Mouse (Mus musculus) left cerebral cortex, postnatal 4 days (tissue): Measurements from ENCODE around the gene Jph4. TPM values are rescaled to one million over a fixed set of nuclear protein-coding genes. Genes with fewer than 3 reads are reported as not detected.
A peak's percentile ranks its signal among the peaks of the same experiment; 100 is the strongest.

Experiments
- DNase-seq: peaks from one replicate; pipeline ENCODE4 v3.0.0-alpha.2; 2022
- intact Hi-C: fragments of 180-260 bp; cut with DNase I; formaldehyde crosslinking; loops from one replicate; pipeline ENCODE4 v1.15.1; 2025
- total RNA-seq, 2 experiments: library from RNA; stranded (reverse); gene quantifications; 2 replicates each; pipeline ENCODE4 v1.2.3; 2021

Jph4 gene
- total RNA-seq, 2 experiments from 2014 or later: 366 to 399 TPM

GRCm38 (mm10) chr14:55119421-55120134, 2.8 kb upstream of the Jph4 start:
- intact Hi-C loops: loop anchor here (10.0 kb wide), 1 partner anchor 85 kb away; no protein-coding TSS in a partner anchor
- no peak for DNase-seq

DNA sequence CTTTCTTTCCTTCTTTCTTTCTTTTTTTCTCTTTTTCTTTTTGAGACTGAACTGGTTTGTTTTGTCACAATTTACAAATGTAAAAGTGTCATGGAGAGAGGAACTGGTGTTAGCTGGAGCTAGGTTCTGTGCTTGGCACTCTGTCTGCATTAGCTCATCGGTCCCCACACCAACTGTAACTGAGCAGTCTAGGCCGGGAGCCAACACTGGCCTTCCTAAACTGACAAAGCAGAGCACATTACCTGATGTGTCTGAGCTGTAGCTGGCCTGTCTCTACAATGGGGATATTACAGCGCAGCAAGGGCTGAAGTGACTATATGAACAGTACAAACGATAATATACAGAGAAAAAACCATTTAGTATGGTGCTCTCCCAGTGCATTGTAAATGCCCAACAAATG, 2.1 kb upstream of the Jph4 start:
- intact Hi-C loops: no loop called here
- DNase-seq: peak; percentile 71

- intact Hi-C loops: no loop called here
- no peak for DNase-seq
Observed at GRCm38 (mm10) chr14:55115846-55116245, 889 bp downstream of the Jph4 start.

- DNase-seq: peak; percentile 69
Observed at GRCm38 (mm10) chr14:55114759-55115701, 1.7 kb downstream of the Jph4 start.

GRCm38 (mm10) chr14:55113975-55114645, 2.6 kb downstream of the Jph4 start:
- DNase-seq: peak; percentile 50
- intact Hi-C loops: no loop called here

More at GRCm38 (mm10) chr14:55114759-55115701, 1.7 kb downstream of the Jph4 start:
- intact Hi-C loops: no loop called here

- intact Hi-C loops: no loop called here
- no peak for DNase-seq
Observed at GRCm38 (mm10) chr14:55113351-55113974, 3.3 kb downstream of the Jph4 start.

- intact Hi-C loops: no loop called here
- no peak for DNase-seq
Observed at GRCm38 (mm10) chr14:55111720-55112119, 5.0 kb downstream of the Jph4 start.

GRCm38 (mm10) chr14:55110076-55110475, 6.7 kb downstream of the Jph4 start:
- no peak for DNase-seq

GRCm38 (mm10) chr14:55109048-55109873, 7.5 kb downstream of the Jph4 start:
- intact Hi-C loops: no loop called here
- no peak for DNase-seq

More at GRCm38 (mm10) chr14:55110076-55110475, 6.7 kb downstream of the Jph4 start:
- intact Hi-C loops: no loop called here

DNA sequence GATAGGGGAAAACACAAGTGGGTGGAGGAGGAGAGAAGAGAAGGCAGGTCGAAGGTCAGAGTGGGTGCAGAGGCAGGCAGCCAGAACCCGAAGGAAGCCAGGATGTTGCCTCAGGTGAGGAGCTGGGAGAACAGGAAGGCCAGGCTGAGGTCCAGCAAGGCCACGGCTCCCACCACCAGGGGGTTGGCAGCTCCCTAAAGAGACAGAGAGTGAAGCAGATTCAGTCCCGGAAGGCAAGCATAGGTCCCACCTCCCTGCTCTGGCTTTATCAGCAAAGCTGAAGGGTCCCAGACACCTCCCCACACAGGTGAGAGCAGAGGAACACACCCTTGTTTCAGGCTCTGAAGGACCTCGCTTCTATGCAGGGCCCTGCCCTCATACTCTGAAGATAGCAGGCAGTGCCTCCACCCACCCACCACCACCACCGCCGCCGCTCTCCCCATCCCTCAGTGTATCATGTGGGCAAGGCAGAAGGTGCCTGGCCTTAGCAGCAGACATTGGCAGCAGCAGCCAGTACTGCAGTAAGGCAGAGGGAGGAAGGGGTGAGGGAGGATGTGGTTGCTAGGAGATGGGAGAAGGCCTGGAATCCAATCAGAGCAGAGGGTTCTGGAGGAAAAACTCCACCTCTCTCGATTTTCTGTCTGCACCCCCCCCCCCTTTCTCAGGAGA, 8.4 kb downstream of the Jph4 start:
- intact Hi-C loops: no loop called here

DNA sequence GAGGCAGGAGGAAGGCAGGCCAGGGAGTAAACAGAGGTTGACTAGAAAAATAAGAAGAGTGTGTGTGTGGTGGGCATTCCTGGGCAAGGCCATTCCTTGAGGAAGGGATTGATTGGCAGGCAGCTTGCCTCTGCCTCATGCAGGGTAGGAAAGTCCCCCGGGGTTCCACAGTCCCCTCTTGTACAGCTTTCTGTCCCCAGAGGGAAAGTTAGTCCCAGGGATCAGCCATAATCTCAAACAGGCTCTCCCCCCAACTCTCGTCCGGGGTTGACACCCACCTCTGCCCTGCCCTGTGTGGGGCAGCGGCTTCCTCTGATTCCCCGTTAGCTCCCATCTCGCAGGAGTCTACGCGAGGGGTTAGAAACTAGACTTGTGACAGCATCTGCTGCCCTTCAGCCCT, 9.7 kb downstream of the Jph4 start:
- no peak for DNase-seq
- intact Hi-C loops: no loop called here

More for the DNA sequence above, 8.4 kb downstream of the Jph4 start:
- DNase-seq: peak; percentile 84

GRCm38 (mm10) chr14:55105836-55106809, 10.6 kb downstream of the Jph4 start, which contains the start of gene Ap1g2:
TSS of gene Ap1g2 (minus strand) at chr14:55106593.
- DNase-seq: peak; percentile 82
- intact Hi-C loops: no loop called here

DNA sequence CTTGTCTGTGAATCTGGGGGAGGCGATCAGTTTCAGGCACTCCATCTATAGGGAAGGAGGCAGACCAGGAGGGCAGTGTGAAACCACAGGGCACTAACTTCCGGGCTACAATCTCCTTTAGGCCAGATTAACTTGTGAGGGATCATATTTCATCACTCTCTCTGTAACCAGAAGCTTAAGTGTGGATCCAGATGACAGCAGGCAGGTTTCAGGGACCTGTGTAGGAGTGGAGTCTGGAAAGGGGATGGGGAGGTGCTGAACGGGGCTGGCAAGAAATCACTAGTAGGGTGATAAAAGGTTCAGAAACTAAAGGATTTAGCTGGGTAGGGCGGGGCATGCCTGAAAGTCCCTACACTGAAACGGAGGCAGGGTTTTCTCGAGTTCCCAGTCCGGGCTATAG, 11.3 kb downstream of the Jph4 start:
- no peak for DNase-seq

DNA sequence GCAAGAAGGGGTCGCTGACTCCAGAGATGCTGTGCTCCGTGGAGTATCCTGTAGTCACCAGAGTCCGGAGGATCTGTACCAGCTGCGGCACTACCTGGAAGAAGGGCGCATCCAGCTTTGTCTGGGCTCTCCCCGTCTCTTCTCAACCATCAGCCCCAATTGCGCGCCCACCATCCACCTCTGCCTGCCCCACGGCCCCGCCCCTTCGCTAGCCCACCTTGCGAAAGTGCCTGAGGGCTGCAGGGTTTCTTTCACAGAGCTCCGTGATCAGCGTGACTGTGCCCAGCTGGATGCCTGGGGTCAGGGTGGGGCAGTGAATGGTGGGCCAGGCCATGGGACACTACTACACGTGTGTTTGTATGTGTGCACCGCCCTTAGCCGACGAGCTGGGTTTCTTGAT, 12.4 kb downstream of the Jph4 start:
- intact Hi-C loops: no loop called here
- no peak for DNase-seq

More for the DNA sequence above, 11.3 kb downstream of the Jph4 start:
- intact Hi-C loops: no loop called here

DNA sequence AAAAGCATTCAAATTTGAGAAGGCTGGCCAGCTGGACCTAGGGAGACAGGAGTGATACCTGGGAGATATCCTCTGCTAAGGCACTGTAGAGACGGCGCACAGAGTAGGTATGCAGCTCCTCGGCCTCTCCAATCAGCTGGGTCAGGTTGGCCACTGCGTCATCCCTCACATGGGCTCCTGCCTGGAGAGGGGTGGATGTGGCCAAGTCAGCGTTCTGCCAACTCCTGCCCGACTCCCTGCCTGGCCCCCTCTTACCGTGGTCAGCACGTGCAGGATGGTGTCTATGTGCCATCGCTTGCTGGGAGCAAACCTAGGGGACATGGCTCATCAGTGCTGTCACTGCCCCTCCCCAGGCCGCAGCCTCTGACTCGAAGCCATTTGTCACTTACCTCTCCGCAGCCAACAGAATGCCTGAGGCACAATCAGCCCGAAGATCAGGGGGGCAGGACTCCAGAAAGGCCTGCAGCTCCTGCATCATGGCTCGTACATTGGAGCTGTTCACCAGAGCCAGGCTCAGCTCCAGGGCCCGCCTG, 14.4 kb downstream of the Jph4 start:
- no peak for DNase-seq
- intact Hi-C loops: no loop called here

DNA sequence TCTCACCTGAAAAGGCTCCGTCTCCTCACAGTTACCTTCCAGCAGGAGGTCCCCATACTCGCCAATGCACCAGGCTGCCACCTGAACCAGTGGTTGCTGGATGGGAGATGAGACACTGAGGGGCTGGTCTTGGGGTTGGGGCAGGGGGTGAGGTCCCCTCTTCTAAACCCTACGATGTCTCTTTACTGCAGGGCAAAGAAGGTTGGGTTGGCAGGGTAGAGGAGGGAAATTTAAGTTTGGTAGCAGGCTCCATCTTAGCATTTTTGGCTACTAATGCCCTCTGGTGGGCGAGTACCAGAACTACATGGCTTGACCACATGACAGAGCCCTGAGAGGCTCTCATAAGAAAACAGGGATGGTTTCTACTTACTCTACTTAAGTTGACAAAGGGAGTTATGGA, 15.1 kb downstream of the Jph4 start:
- peak; percentile 63 for DNase-seq
- intact Hi-C loops: loop anchor here (2.0 kb wide), 1 partner anchor 77 kb away; no protein-coding TSS in a partner anchor

- intact Hi-C loops: loop anchor here (5.0 kb wide), 1 partner anchor 191 kb away; no protein-coding TSS in a partner anchor
- peak; percentile 68 for DNase-seq
Observed at GRCm38 (mm10) chr14:55098067-55098466, 18.7 kb downstream of the Jph4 start.
